Mouse (Mus musculus): ENCODE results near the gene Psg27. TPM values are rescaled to one million over a fixed set of nuclear protein-coding genes. Genes with fewer than 3 reads are reported as not detected.

Psg27 gene
- not detected for polyA plus RNA-seq (2014; fragmentation: Illumina TruSeq; extraction: RNeasy Lipid Tissue Mini Kit (QIAGEN cat#74804); ENCODE audit: low read depth, low replicate concordance)

DNA sequence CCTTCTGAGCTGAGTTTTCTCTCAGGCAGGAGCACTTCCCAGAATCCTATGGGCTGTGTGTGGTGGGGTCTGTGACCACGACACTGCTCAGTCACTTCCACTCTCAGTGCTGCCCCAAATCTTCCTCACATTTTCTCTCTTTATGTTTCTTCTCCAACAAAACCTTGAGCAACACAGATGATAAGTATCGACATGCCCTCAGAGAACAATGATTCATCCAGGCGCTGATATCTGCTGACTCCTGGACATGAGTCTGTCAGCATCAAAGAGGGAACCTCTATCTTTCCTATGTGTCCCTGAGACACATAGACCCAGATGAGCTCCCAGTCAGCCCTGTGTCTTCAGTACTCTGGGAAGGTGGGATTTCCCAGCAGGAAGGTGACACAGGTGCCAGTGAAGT is at the start of gene Psg27:
TSS of gene Psg27 (minus strand) at position 101 of the 400 bp plus-strand sequence.

DNA sequence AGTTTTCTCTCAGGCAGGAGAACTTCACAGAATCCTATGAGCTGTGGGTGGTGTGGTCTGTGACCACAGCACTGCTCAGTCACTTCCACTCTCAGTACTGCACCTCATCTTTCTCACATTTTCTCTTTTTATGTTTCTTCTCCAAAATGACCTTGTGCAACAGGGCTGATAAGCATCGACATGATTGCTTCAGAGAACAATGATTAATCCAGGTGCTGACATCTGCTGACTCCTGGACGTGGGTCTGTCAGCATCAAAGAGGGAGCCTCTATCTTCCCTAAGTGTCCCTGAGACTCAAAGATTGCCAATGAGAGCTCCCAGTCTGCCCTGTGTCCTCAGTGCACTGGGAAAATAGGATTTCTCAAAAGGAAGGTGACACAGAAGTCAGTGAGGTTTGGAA is 49.3 kb upstream of the Psg27 start, which contains the start of gene Psg23:
TSS of gene Psg23 (minus strand) at position 101 of the 400 bp plus-strand sequence.

GRCm38 (mm10) chr7:18532169-18532568 is 34.9 kb downstream of the Psg27 start, which contains the start of gene Psg25:
Gene Psg25, minus strand, starts transcription at chr7:18532269.

Other genes with a start within 250 kb of the Psg27 start
- not detected for gene Psg18, start 212.3 kb downstream of the Psg27 start, polyA plus RNA-seq (2014; fragmentation: Illumina TruSeq; extraction: RNeasy Lipid Tissue Mini Kit (QIAGEN cat#74804); ENCODE audit: low read depth, low replicate concordance)
- not detected for gene Psg28, start 135.3 kb downstream of the Psg27 start, polyA plus RNA-seq (2014; fragmentation: Illumina TruSeq; extraction: RNeasy Lipid Tissue Mini Kit (QIAGEN cat#74804); ENCODE audit: low read depth, low replicate concordance)
- not detected for gene Psg26, start 83.1 kb downstream of the Psg27 start, polyA plus RNA-seq (2014; fragmentation: Illumina TruSeq; extraction: RNeasy Lipid Tissue Mini Kit (QIAGEN cat#74804); ENCODE audit: low read depth, low replicate concordance)
- not detected for gene Psg25, start 35.0 kb downstream of the Psg27 start, polyA plus RNA-seq (2014; fragmentation: Illumina TruSeq; extraction: RNeasy Lipid Tissue Mini Kit (QIAGEN cat#74804); ENCODE audit: low read depth, low replicate concordance)
- not detected for gene Psg23, start 49.2 kb upstream of the Psg27 start, polyA plus RNA-seq (2014; fragmentation: Illumina TruSeq; extraction: RNeasy Lipid Tissue Mini Kit (QIAGEN cat#74804); ENCODE audit: low read depth, low replicate concordance)
- gene Psg21, start 89.4 kb upstream of the Psg27 start, polyA plus RNA-seq (2014; fragmentation: Illumina TruSeq; extraction: RNeasy Lipid Tissue Mini Kit (QIAGEN cat#74804); ENCODE audit: low read depth, low replicate concordance) = not detected
- not detected for gene Psg20, start 118.9 kb upstream of the Psg27 start, polyA plus RNA-seq (2014; fragmentation: Illumina TruSeq; extraction: RNeasy Lipid Tissue Mini Kit (QIAGEN cat#74804); ENCODE audit: low read depth, low replicate concordance)
- gene Psg22, start 150.8 kb upstream of the Psg27 start, polyA plus RNA-seq (2014; fragmentation: Illumina TruSeq; extraction: RNeasy Lipid Tissue Mini Kit (QIAGEN cat#74804); ENCODE audit: low read depth, low replicate concordance) = not detected
- gene Psg19, start 231.2 kb upstream of the Psg27 start, polyA plus RNA-seq (2014; fragmentation: Illumina TruSeq; extraction: RNeasy Lipid Tissue Mini Kit (QIAGEN cat#74804); ENCODE audit: low read depth, low replicate concordance) = not detected

Measured in liver, adult 10 weeks (tissue).